Mouse (Mus musculus): ENCODE data around the gene Aldh6a1.

The Aldh6a1 gene

GRCm38 (mm10) chr12:84450718-84451646 is at the start of gene Aldh6a1, which contains the start of gene Lin52:
Aldh6a1 (minus strand) TSS chr12:84451004.
Lin52 (plus strand) TSS chr12:84451422.
- DNase-seq (ENCODE audit: low spot score): peak; percentile 100

- no peak for DNase-seq (ENCODE audit: low spot score)
These were observed 46.0 kb upstream of the Aldh6a1 start for GRCm38 (mm10) chr12:84496795-84497194.

GRCm38 (mm10) chr12:84487324-84488056 is 36.7 kb upstream of the Aldh6a1 start:
- DNase-seq (ENCODE audit: low spot score): no peak

GRCm38 (mm10) chr12:84482778-84483585 is 32.2 kb upstream of the Aldh6a1 start:
- DNase-seq (ENCODE audit: low spot score): no peak

GRCm38 (mm10) chr12:84481251-84481650 is 30.4 kb upstream of the Aldh6a1 start:
- DNase-seq (ENCODE audit: low spot score): no peak

GRCm38 (mm10) chr12:84478937-84479336 is 28.1 kb upstream of the Aldh6a1 start:
- no peak for DNase-seq (ENCODE audit: low spot score)

- DNase-seq (ENCODE audit: low spot score): peak; percentile 66
These were observed 17.9 kb upstream of the Aldh6a1 start for GRCm38 (mm10) chr12:84468701-84469100.

- DNase-seq (ENCODE audit: low spot score): no peak
These were observed 12.1 kb upstream of the Aldh6a1 start for GRCm38 (mm10) chr12:84462856-84463255.

- DNase-seq (ENCODE audit: low spot score): no peak
These were observed 10.6 kb upstream of the Aldh6a1 start for GRCm38 (mm10) chr12:84461416-84461815.

- no peak for DNase-seq (ENCODE audit: low spot score)
These were observed 9.0 kb upstream of the Aldh6a1 start for GRCm38 (mm10) chr12:84459845-84460244.

- DNase-seq (ENCODE audit: low spot score): no peak
These were observed 6.1 kb upstream of the Aldh6a1 start for GRCm38 (mm10) chr12:84456911-84457310.

- DNase-seq (ENCODE audit: low spot score): no peak
These were observed 997 bp upstream of the Aldh6a1 start for GRCm38 (mm10) chr12:84451801-84452200.

- DNase-seq (ENCODE audit: low spot score): peak; percentile 55
These were observed 470 bp downstream of the Aldh6a1 start for GRCm38 (mm10) chr12:84450351-84450717.

GRCm38 (mm10) chr12:84449887-84450286 is 917 bp downstream of the Aldh6a1 start:
- DNase-seq (ENCODE audit: low spot score): no peak

GRCm38 (mm10) chr12:84448181-84448580 is 2.6 kb downstream of the Aldh6a1 start:
- DNase-seq (ENCODE audit: low spot score): no peak

GRCm38 (mm10) chr12:84447386-84447785 is 3.4 kb downstream of the Aldh6a1 start:
- no peak for DNase-seq (ENCODE audit: low spot score)

- DNase-seq (ENCODE audit: low spot score): no peak
These were observed 8.3 kb downstream of the Aldh6a1 start for GRCm38 (mm10) chr12:84442526-84442925.

GRCm38 (mm10) chr12:84438697-84439096 is 12.1 kb downstream of the Aldh6a1 start:
- DNase-seq (ENCODE audit: low spot score): no peak

GRCm38 (mm10) chr12:84429825-84430224 is 21.0 kb downstream of the Aldh6a1 start:
- peak; percentile 14 for DNase-seq (ENCODE audit: low spot score)

GRCm38 (mm10) chr12:84423990-84424389 is 26.8 kb downstream of the Aldh6a1 start:
- no peak for DNase-seq (ENCODE audit: low spot score)

GRCm38 (mm10) chr12:84417605-84417922 is 33.2 kb downstream of the Aldh6a1 start:
- no peak for DNase-seq (ENCODE audit: low spot score)
